Mouse (Mus musculus): Measurements from ENCODE around the gene Trim38. TPM values are rescaled to one million over a fixed set of nuclear protein-coding genes. Genes with fewer than 3 reads are reported as not detected.

The Trim38 gene
- polyA plus RNA-seq, 1 experiment from 2014 or later = not detected

DNA sequence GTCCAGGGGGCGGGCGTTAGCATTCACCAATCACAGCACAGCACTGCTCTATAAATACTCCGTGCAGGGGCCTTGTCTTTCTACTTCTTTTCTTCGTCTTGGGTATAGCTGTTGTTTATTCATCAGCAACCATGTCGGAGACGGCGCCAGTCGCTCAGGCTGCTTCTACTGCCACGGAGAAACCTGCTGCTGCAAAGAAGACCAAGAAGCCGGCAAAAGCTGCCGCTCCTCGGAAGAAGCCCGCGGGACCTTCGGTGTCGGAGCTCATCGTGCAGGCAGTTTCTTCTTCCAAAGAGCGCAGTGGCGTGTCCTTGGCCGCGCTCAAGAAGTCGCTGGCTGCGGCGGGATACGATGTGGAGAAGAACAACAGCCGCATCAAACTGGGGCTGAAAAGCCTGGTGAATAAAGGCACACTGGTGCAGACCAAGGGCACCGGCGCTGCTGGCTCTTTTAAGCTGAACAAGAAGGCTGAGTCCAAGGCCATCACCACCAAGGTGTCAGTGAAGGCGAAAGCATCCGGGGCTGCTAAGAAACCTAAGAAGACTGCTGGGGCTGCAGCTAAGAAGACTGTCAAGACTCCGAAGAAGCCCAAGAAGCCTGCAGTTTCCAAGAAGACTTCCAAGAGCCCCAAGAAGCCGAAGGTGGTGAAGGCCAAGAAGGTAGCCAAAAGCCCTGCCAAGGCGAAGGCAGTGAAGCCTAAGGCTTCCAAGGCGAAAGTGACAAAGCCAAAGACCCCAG lies 6.0 kb upstream of the Trim38 start, which contains the start of gene Hist1h1a:
Gene Hist1h1a, plus strand, starts transcription at position 81 of the 738 bp plus-strand sequence.
- peak within 1 kb of the TSS; percentile 36 for H3K9ac ChIP-seq (replicated peaks; ENCODE audit: low read length)
- no peaks in the 10 kb centered on the region for H3K9me3 ChIP-seq (ENCODE audit: control insufficient read depth, low read length)
- WGBS = 2% methylated on average over 34 of the region's 34 CpGs
- peak within 1 kb of the TSS; percentile 46 for H3K4me3 ChIP-seq (replicated peaks; ENCODE audit: low read depth, low read length)
- H3K27me3 ChIP-seq (ENCODE audit: control insufficient read depth, insufficient read depth, low read length) = no peaks in the 10 kb centered on the region
- peaks cover 26% of the 10 kb centered on the region for H3K4me1 ChIP-seq (ENCODE audit: control insufficient read depth, insufficient read depth, low read length)
- no peaks in the 10 kb centered on the region for H3K36me3 ChIP-seq (ENCODE audit: control insufficient read depth, insufficient read depth, low read length)
- H3K27ac ChIP-seq (replicated peaks; ENCODE audit: low read depth, low read length) = peak within 1 kb of the TSS; percentile 79
- DNase-seq (peak; percentile 93), ATAC-seq (ENCODE audit: low FRiP score, low TSS enrichment) (peak; percentile 75)
- H3K4me2 ChIP-seq (ENCODE audit: low read length) = peak within 1 kb of the TSS; percentile 77

DNA sequence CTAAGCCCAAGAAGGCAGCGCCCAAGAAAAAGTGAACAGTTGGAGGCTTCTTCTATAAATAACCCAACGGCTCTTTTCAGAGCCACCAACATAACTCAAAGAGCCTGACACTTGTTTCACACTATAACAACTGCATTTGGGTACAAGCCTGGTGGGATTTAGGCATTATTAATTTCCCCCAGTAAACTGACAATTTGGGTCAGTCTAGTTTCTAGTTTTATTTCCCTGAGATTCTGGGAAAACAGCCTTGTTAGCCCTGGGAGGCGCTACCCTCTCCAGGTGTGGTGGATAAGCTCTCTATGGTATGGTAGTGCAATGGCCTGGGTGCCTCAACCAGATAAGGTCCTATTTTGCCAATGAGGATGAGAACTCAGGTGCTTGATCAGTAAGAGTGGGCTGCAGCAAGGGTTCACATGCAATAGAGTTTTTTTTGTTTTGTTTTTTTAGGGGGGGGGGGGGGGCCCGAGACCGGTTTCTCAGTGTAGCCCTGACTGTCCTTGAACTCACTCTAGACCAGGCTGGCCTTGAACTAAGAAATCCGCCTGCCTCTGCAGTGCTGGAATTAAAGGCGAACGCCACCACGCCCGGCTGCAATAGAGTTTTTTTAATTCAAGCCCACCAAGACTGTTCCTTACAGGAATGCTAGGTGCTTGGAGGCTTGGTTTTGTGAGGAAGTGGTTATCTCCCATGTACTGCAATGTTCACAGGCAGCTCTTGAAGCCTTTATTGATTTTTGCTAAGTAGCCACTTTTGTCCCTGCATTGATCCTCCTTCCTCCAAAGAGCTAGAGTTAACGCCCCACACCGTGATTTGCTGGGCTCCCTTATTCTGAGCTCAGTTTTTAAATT lies 5.2 kb upstream of the Trim38 start:
- DNase-seq = no peak
- ATAC-seq (ENCODE audit: low FRiP score, low TSS enrichment) = no peak
- H3K27ac ChIP-seq (replicated peaks; ENCODE audit: low read depth, low read length) = no peak overlapping the region
- peak overlapping the region; percentile 77 for H3K4me2 ChIP-seq (ENCODE audit: low read length)
- no peak overlapping the region for H3K9ac ChIP-seq (replicated peaks; ENCODE audit: low read length)
- WGBS = 28% methylated on average over 12 of the region's 12 CpGs
- H3K27me3 ChIP-seq (ENCODE audit: control insufficient read depth, insufficient read depth, low read length) = no peaks in the 10 kb centered on the region
- H3K4me3 ChIP-seq (replicated peaks; ENCODE audit: low read depth, low read length) = peak overlapping the region; percentile 46; the same call in 1 of the 2 replicates
- H3K36me3 ChIP-seq (ENCODE audit: control insufficient read depth, insufficient read depth, low read length) = no peaks in the 10 kb centered on the region
- peaks cover 26% of the 10 kb centered on the region for H3K4me1 ChIP-seq (ENCODE audit: control insufficient read depth, insufficient read depth, low read length)
- no peaks in the 10 kb centered on the region for H3K9me3 ChIP-seq (ENCODE audit: control insufficient read depth, low read length)

DNA sequence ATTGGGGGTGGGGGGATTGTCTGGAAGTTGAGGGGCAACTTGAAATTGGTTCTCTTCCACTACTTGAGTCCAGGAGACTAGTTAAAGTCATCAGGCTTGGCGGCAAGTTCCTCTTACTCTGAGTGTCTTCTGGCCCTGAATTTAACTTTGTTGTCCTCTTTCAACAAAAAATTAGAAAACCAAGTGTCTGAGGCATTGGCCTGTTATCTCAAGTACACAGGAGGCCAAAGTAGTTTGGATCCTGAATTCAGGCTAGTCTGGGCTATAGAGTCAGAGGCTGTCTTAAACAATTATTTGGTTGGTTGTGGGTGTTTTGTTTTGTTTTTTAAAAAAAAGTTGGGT lies 4.6 kb upstream of the Trim38 start:
- Histone ChIP-seq H3K4me3 (replicated peaks; ENCODE audit: low read depth, low read length) (no peak overlapping the region), H3K9ac (replicated peaks; ENCODE audit: low read length) (no peak overlapping the region), H3K4me2 (ENCODE audit: low read length) (no peak overlapping the region), H3K4me1 (ENCODE audit: control insufficient read depth, insufficient read depth, low read length) (peaks cover 23% of the 10 kb centered on the region), H3K36me3 (ENCODE audit: control insufficient read depth, insufficient read depth, low read length) (no peaks in the 10 kb centered on the region), H3K9me3 (ENCODE audit: control insufficient read depth, low read length) (no peaks in the 10 kb centered on the region), H3K27me3 (ENCODE audit: control insufficient read depth, insufficient read depth, low read length) (no peaks in the 10 kb centered on the region), H3K27ac (replicated peaks; ENCODE audit: low read depth, low read length) (no peak overlapping the region)
- ATAC-seq (ENCODE audit: low FRiP score, low TSS enrichment) (no peak), DNase-seq (no peak)
- WGBS = 66% methylated on average over 1 of the region's 1 CpGs

DNA sequence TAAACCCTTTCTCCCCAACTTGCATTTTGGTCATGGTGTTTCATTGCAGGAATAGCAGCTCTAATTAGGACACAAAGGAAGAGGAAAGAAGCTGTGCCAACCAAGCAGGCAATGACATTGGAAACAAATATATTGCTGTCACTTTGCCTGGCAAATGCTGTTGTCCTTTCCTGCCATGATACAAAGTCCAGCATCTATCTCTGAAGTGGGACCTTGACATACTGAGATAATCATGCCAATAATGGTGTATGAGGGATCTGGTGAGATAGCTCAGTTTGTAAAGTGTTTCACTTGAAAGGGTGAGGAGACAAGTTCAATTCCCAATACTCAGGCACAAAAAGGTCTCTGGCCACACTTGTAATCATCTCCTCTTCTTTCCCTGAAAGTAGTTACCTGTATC lies 2.9 kb upstream of the Trim38 start:
- Histone ChIP-seq H3K4me2 (ENCODE audit: low read length) (no peak overlapping the region), H3K36me3 (ENCODE audit: control insufficient read depth, insufficient read depth, low read length) (no peaks in the 10 kb centered on the region), H3K27me3 (ENCODE audit: control insufficient read depth, insufficient read depth, low read length) (no peaks in the 10 kb centered on the region), H3K9me3 (ENCODE audit: control insufficient read depth, low read length) (no peaks in the 10 kb centered on the region), H3K9ac (replicated peaks; ENCODE audit: low read length) (no peak overlapping the region), H3K27ac (replicated peaks; ENCODE audit: low read depth, low read length) (no peak overlapping the region), H3K4me3 (replicated peaks; ENCODE audit: low read depth, low read length) (no peak overlapping the region), H3K4me1 (ENCODE audit: control insufficient read depth, insufficient read depth, low read length) (peaks cover 18% of the 10 kb centered on the region)
- DNase-seq = no peak
- no peak for ATAC-seq (ENCODE audit: low FRiP score, low TSS enrichment)

DNA sequence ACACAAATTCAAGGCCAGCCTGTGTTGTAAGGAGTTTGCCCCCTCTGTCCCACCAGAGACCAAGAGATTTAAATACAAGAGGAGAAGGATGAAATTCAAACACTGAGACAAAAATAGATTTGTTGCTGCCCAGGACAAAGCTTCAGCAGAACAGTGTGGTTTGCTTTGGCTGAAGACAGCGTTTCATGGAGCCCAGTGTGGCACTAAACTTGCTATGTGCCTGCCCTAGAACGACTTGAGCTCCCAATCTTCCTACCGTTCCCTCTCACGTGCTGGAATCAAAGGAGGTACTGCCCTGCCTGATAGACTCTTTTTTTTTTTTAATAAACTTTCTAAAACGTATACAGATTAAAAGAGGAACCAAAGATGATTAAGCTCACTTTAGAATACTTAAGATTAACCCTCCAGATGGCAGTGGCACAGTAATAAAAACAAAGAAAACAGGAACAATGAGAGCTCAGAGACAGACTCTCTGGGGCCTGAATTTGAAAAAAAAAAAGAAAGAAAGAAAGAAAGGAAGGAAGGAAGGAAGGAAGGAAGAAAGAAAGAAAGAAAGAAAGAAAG lies 797 bp upstream of the Trim38 start:
- 41% methylated on average over 5 of the region's 5 CpGs for WGBS
- Histone ChIP-seq H3K9me3 (ENCODE audit: control insufficient read depth, low read length) (no peaks in the 10 kb centered on the region), H3K4me3 (replicated peaks; ENCODE audit: low read depth, low read length) (no peak overlapping the region), H3K27me3 (ENCODE audit: control insufficient read depth, insufficient read depth, low read length) (no peaks in the 10 kb centered on the region), H3K4me1 (ENCODE audit: control insufficient read depth, insufficient read depth, low read length) (peaks cover 12% of the 10 kb centered on the region), H3K36me3 (ENCODE audit: control insufficient read depth, insufficient read depth, low read length) (no peaks in the 10 kb centered on the region), H3K9ac (replicated peaks; ENCODE audit: low read length) (no peak overlapping the region), H3K4me2 (ENCODE audit: low read length) (no peak overlapping the region), H3K27ac (replicated peaks; ENCODE audit: low read depth, low read length) (no peak overlapping the region)
- DNase-seq = no peak
- no peak for ATAC-seq (ENCODE audit: low FRiP score, low TSS enrichment)

DNA sequence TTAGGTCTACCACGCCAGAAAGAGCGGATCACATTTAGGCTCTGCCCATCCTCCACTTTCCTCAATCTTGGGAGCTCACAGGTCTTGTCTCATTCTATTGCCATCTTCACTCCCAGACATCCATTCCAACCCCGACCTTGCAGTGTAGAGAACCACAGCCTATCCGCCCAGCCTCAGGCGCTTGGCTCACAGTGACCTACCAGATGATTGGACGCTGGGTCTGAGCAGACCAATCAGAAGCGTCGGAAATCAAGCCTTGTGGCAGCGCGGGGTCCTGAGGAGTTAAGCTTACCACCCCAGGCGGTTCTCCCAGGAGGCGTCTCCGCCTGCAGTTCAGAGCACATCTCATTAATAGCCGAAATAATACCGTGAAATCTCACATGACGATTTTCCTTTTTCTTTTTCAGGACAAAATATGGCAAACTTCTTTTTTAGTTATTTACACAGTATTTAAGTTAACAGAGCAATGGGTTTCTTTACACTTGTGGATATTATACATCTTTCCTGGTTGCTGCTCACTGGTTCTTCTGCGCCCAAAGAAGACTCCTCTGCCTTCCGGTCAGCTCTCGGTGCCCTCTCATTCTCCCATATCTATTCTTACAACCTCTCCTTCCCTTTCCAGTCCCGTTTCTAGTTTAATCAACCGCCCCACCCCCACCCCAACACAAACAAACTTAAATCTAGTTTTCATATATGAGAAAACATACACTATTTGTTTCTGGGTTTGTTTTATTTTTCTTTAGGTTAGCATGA lies 3.0 kb downstream of the Trim38 start:
- WGBS = 22% methylated on average over 21 of the region's 21 CpGs

DNA sequence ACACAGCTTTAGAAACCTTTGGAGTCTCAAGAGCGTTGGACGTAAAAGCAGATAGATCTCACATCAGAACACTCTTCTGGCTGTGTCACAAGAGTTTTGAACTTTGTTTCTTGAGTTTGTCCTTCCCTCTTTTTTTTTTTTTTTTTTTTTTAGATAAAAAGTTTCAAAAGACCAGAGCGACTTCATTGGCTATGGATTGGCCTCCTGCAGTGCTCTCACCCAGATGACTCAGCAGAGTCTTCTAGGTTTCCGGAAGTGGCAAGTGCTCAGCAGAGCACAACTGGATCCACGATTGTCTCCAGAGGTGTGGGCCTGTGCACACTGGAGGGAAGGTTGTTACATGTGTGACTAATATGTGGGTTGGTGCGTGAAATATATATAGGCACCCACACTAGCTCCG lies 8.6 kb downstream of the Trim38 start:
- DNase-seq (no peak), ATAC-seq (ENCODE audit: low FRiP score, low TSS enrichment) (no peak)
- H3K27me3 ChIP-seq (ENCODE audit: control insufficient read depth, insufficient read depth, low read length) = no peaks in the 10 kb centered on the region
- no peak overlapping the region for H3K4me3 ChIP-seq (replicated peaks; ENCODE audit: low read depth, low read length)
- 95% methylated on average over 7 of the region's 7 CpGs for WGBS
- H3K4me2 ChIP-seq (ENCODE audit: low read length) = no peak overlapping the region
- no peaks in the 10 kb centered on the region for H3K9me3 ChIP-seq (ENCODE audit: control insufficient read depth, low read length)
- H3K27ac ChIP-seq (replicated peaks; ENCODE audit: low read depth, low read length) = no peak overlapping the region
- no peaks in the 10 kb centered on the region for H3K4me1 ChIP-seq (ENCODE audit: control insufficient read depth, insufficient read depth, low read length)
- H3K9ac ChIP-seq (replicated peaks; ENCODE audit: low read length) = no peak overlapping the region
- no peaks in the 10 kb centered on the region for H3K36me3 ChIP-seq (ENCODE audit: control insufficient read depth, insufficient read depth, low read length)

More for the DNA sequence above, 3.0 kb downstream of the Trim38 start:
- H3K27ac ChIP-seq (replicated peaks; ENCODE audit: low read depth, low read length) = no peak overlapping the region
- peaks cover 5% of the 10 kb centered on the region for H3K4me1 ChIP-seq (ENCODE audit: control insufficient read depth, insufficient read depth, low read length)
- H3K4me2 ChIP-seq (ENCODE audit: low read length) = peak overlapping the region; percentile 47
- DNase-seq = peak; percentile 77
- no peaks in the 10 kb centered on the region for H3K9me3 ChIP-seq (ENCODE audit: control insufficient read depth, low read length)
- no peak overlapping the region for H3K4me3 ChIP-seq (replicated peaks; ENCODE audit: low read depth, low read length)
- H3K27me3 ChIP-seq (ENCODE audit: control insufficient read depth, insufficient read depth, low read length) = no peaks in the 10 kb centered on the region
- ATAC-seq (ENCODE audit: low FRiP score, low TSS enrichment) = peak; percentile 89
- no peaks in the 10 kb centered on the region for H3K36me3 ChIP-seq (ENCODE audit: control insufficient read depth, insufficient read depth, low read length)
- H3K9ac ChIP-seq (replicated peaks; ENCODE audit: low read length) = no peak overlapping the region

DNA sequence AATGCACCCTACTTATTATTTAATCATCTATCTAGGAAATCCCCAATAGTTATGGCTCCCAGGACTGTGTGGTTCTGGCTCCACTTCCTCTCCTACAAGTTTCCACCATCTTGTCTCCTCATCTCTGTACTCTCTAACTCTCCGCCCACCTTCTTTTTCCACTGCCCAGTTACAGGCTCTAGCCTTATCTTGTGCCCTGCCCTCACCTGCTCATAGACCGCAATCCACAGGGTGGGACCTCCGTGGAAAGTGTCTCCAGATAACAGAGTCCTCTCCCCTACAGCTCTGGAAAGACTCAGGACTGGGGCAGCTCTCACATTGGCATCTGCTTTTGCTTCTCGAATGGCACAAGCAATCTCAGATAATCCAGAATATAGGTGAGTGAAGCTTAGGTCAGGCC lies 9.3 kb downstream of the Trim38 start:
- ATAC-seq (ENCODE audit: low FRiP score, low TSS enrichment) (no peak), DNase-seq (no peak)
- Histone ChIP-seq H3K4me3 (replicated peaks; ENCODE audit: low read depth, low read length) (no peak overlapping the region), H3K9me3 (ENCODE audit: control insufficient read depth, low read length) (no peaks in the 10 kb centered on the region), H3K9ac (replicated peaks; ENCODE audit: low read length) (no peak overlapping the region), H3K27ac (replicated peaks; ENCODE audit: low read depth, low read length) (no peak overlapping the region), H3K27me3 (ENCODE audit: control insufficient read depth, insufficient read depth, low read length) (no peaks in the 10 kb centered on the region), H3K36me3 (ENCODE audit: control insufficient read depth, insufficient read depth, low read length) (no peaks in the 10 kb centered on the region), H3K4me2 (ENCODE audit: low read length) (no peak overlapping the region), H3K4me1 (ENCODE audit: control insufficient read depth, insufficient read depth, low read length) (no peaks in the 10 kb centered on the region)
- 87% methylated on average over 4 of the region's 4 CpGs for WGBS

Data from midbrain, embryonic 14.5 days (tissue).